Mouse (Mus musculus) limb, embryonic 14.5 days (tissue): Measurements from ENCODE around the gene Ispd. TPM values are rescaled to one million over a fixed set of nuclear protein-coding genes. Genes with fewer than 3 reads are reported as not detected.
A peak's percentile ranks its signal among the peaks of the same experiment; 100 is the strongest.

Experiments
- ATAC-seq: fragments of 200-750 bp; cut with Nextera tagmentation; 2 replicates; pipeline ENCODE4 v1.8.0; 2017; ENCODE audit warnings: low read depth, moderate number of reproducible peaks, moderate TSS enrichment; ENCODE audit not compliant: low FRiP score
- DNase-seq: peaks from one replicate; pipeline ENCODE4 v3.0.0-alpha.2; 2015; ENCODE audit warnings: low spot score
- H3K27ac ChIP-seq: fragments of 300-500 bp; sonication (generic); replicated peaks from 2 replicates; pipeline ENCODE4 v1.5.1; 2014; ENCODE audit warnings: low read depth, mild to moderate bottlenecking, low read length, moderate library complexity, mixed read lengths
- H3K27me3 ChIP-seq: fragments of 300-500 bp; sonication (generic); 2 replicates; pipeline ENCODE4 v1.6.1; 2014; ENCODE audit warnings: low read length, mixed read lengths; ENCODE audit not compliant: control insufficient read depth, insufficient read depth
- H3K36me3 ChIP-seq: fragments of 300-500 bp; sonication (generic); 2 replicates; pipeline ENCODE4 v1.6.1; 2014; ENCODE audit warnings: mild to moderate bottlenecking, low read length, moderate library complexity, mixed read lengths; ENCODE audit not compliant: control insufficient read depth, insufficient read depth
- H3K4me1 ChIP-seq: fragments of 300-500 bp; sonication (generic); 2 replicates; pipeline ENCODE4 v1.6.1; 2014; ENCODE audit warnings: antibody characterized with exemption, low read length, mixed read lengths; ENCODE audit not compliant: control insufficient read depth, insufficient read depth
- H3K4me2 ChIP-seq: fragments of 300-500 bp; sonication (generic); replicated peaks from 2 replicates; pipeline ENCODE4 v1.6.1; 2014; ENCODE audit warnings: low read depth, mild to moderate bottlenecking, low read length, moderate library complexity; ENCODE audit not compliant: severe bottlenecking
- H3K4me3 ChIP-seq: fragments of 300-500 bp; sonication (generic); replicated peaks from 2 replicates; pipeline ENCODE4 v1.5.1; 2014; ENCODE audit warnings: low read length
- H3K9ac ChIP-seq: fragments of 300-500 bp; sonication (generic); 2 replicates; pipeline ENCODE4 v1.6.1; 2014; ENCODE audit warnings: mild to moderate bottlenecking, low read depth, low read length, moderate library complexity; ENCODE audit not compliant: severe bottlenecking
- H3K9me3 ChIP-seq: fragments of 300-500 bp; sonication (generic); 2 replicates; pipeline ENCODE4 v1.6.1; 2016; ENCODE audit warnings: low read length; ENCODE audit not compliant: control insufficient read depth
- POLR2A ChIP-seq: fragments of 200-500 bp; IDR thresholded peaks from 2 replicates; pipeline ENCODE4 v1.8.0; 2012; ENCODE audit warnings: inconsistent platforms, mild to moderate bottlenecking, moderate library complexity, borderline replicate concordance; ENCODE audit not compliant: insufficient read depth, insufficient read length; ENCODE audit errors: extremely low read depth
- WGBS: fragments of 180-500 bp; shearing (Covaris S2); extraction: QIAGEN DNeasy Blood & Tissue Kit; methylation state at CpG from one replicate; pipeline ENCODE4 v1.1.7; 2014; 5-methylcytosine and 5-hydroxymethylcytosine counted together
- polyA plus RNA-seq, 2 experiments: library from polyadenylated mRNA; depleted of rRNA in 1 of 2; stranded (reverse) in 1 of 2; unstranded in 1 of 2; fragments of >200 nt; fragmentation: Nextera tagmentation in 1 of 2; extraction: Ambion mirVana in 1 of 2; gene quantifications; 2 replicates each; pipeline versions ENCODE4 v1.2.1 to v1.2.3; 2012 to 2014

Ispd gene
- polyA plus RNA-seq, 2 experiments: 3.0 to 9.6 TPM

- Histone ChIP-seq H3K4me2 (no peak overlapping the region), H3K36me3 (no peaks in the 10 kb centered on the region), H3K27me3 (no peaks in the 10 kb centered on the region), H3K4me3 (no peak overlapping the region), H3K4me1 (no peaks in the 10 kb centered on the region), H3K9ac (no peak overlapping the region), H3K27ac (no peak overlapping the region), H3K9me3 (no peaks in the 10 kb centered on the region)
- ATAC-seq: peak; percentile 37; the same call in 1 of the 2 replicates
- no peak for TF ChIP-seq POLR2A
- peak; percentile 32 for DNase-seq
- 37% methylated on average over 10 of the region's 10 CpGs for WGBS
Measured at GRCm38 (mm10) chr12:36670915-36671579, 289.8 kb downstream of the Ispd start.

- Histone ChIP-seq H3K4me3 (no peak overlapping the region), H3K9ac (no peak overlapping the region), H3K36me3 (no peaks in the 10 kb centered on the region), H3K4me1 (no peaks in the 10 kb centered on the region), H3K4me2 (no peak overlapping the region), H3K9me3 (no peaks in the 10 kb centered on the region), H3K27me3 (no peaks in the 10 kb centered on the region), H3K27ac (no peak overlapping the region)
- 25% methylated on average over 2 of the region's 2 CpGs for WGBS
- no peak for TF ChIP-seq POLR2A
- ATAC-seq: no peak
- no peak for DNase-seq
Measured at GRCm38 (mm10) chr12:36674481-36674880, 293.2 kb downstream of the Ispd start.

- H3K4me2 ChIP-seq: no peak overlapping the region
- no peak overlapping the region for H3K27ac ChIP-seq
- no peak for TF ChIP-seq POLR2A
- H3K36me3 ChIP-seq: no peaks in the 10 kb centered on the region
- DNase-seq (no peak), ATAC-seq (no peak)
- no peak overlapping the region for H3K9ac ChIP-seq
- no peak overlapping the region for H3K4me3 ChIP-seq
- no peaks in the 10 kb centered on the region for H3K27me3 ChIP-seq
- no peaks in the 10 kb centered on the region for H3K4me1 ChIP-seq
- no peaks in the 10 kb centered on the region for H3K9me3 ChIP-seq
- 85% methylated on average over 4 of the region's 4 CpGs for WGBS
Measured at GRCm38 (mm10) chr12:36678220-36678619, 297.0 kb downstream of the Ispd start.

- TF ChIP-seq POLR2A: no peak
- WGBS: 80% methylated on average over 2 of the region's 2 CpGs
Measured at GRCm38 (mm10) chr12:36680883-36681505, 299.7 kb downstream of the Ispd start.

GRCm38 (mm10) chr12:36681779-36682178 lies 300.5 kb downstream of the Ispd start:
- 70% methylated on average over 6 of the region's 6 CpGs for WGBS
- H3K9ac ChIP-seq: no peak overlapping the region
- no peak for TF ChIP-seq POLR2A
- H3K4me3 ChIP-seq: no peak overlapping the region
- no peaks in the 10 kb centered on the region for H3K36me3 ChIP-seq
- no peaks in the 10 kb centered on the region for H3K4me1 ChIP-seq
- H3K4me2 ChIP-seq: no peak overlapping the region
- DNase-seq (no peak), ATAC-seq (no peak)
- H3K27me3 ChIP-seq: no peaks in the 10 kb centered on the region
- H3K9me3 ChIP-seq: no peaks in the 10 kb centered on the region
- H3K27ac ChIP-seq: no peak overlapping the region

More at GRCm38 (mm10) chr12:36680883-36681505, 299.7 kb downstream of the Ispd start:
- H3K4me2 ChIP-seq: no peak overlapping the region
- DNase-seq (no peak), ATAC-seq (no peak)
- no peak overlapping the region for H3K27ac ChIP-seq
- H3K4me3 ChIP-seq: no peak overlapping the region
- no peak overlapping the region for H3K9ac ChIP-seq
- H3K9me3 ChIP-seq: no peaks in the 10 kb centered on the region
- no peaks in the 10 kb centered on the region for H3K36me3 ChIP-seq
- H3K4me1 ChIP-seq: no peaks in the 10 kb centered on the region
- H3K27me3 ChIP-seq: no peaks in the 10 kb centered on the region

GRCm38 (mm10) chr12:36694072-36694471 lies 312.8 kb downstream of the Ispd start:
- no peak for TF ChIP-seq POLR2A
- ATAC-seq (no peak), DNase-seq (no peak)
- H3K9ac ChIP-seq: no peak overlapping the region
- H3K27ac ChIP-seq: no peak overlapping the region
- no peaks in the 10 kb centered on the region for H3K36me3 ChIP-seq
- 57% methylated on average over 2 of the region's 2 CpGs for WGBS
- no peak overlapping the region for H3K4me2 ChIP-seq
- H3K4me1 ChIP-seq: no peaks in the 10 kb centered on the region
- H3K27me3 ChIP-seq: no peaks in the 10 kb centered on the region
- no peak overlapping the region for H3K4me3 ChIP-seq
- no peaks in the 10 kb centered on the region for H3K9me3 ChIP-seq
